Mouse (Mus musculus) layer of hippocampus, postnatal 36 days (tissue): ENCODE results near the gene Rnf145. TPM values are rescaled to one million over a fixed set of nuclear protein-coding genes. Genes with fewer than 3 reads are reported as not detected.
A peak's percentile ranks its signal among the peaks of the same experiment; 100 is the strongest.

ENCODE experiments used
- DNase-seq, 2 experiments: peaks; one replicate each; pipeline ENCODE4 v3.0.0; 2022
- total RNA-seq, 2 experiments: library from RNA; stranded (reverse); gene quantifications; 2 replicates each; pipeline ENCODE4 v1.2.3; 2021

Gene Rnf145
- total RNA-seq, 2 experiments from 2014 or later, result 98.8 to 105 TPM

GRCm38 (mm10) chr11:44510371-44510770 is 8.4 kb upstream of the Rnf145 start:
- peak; percentile 39 to 50 for DNase-seq

DNA sequence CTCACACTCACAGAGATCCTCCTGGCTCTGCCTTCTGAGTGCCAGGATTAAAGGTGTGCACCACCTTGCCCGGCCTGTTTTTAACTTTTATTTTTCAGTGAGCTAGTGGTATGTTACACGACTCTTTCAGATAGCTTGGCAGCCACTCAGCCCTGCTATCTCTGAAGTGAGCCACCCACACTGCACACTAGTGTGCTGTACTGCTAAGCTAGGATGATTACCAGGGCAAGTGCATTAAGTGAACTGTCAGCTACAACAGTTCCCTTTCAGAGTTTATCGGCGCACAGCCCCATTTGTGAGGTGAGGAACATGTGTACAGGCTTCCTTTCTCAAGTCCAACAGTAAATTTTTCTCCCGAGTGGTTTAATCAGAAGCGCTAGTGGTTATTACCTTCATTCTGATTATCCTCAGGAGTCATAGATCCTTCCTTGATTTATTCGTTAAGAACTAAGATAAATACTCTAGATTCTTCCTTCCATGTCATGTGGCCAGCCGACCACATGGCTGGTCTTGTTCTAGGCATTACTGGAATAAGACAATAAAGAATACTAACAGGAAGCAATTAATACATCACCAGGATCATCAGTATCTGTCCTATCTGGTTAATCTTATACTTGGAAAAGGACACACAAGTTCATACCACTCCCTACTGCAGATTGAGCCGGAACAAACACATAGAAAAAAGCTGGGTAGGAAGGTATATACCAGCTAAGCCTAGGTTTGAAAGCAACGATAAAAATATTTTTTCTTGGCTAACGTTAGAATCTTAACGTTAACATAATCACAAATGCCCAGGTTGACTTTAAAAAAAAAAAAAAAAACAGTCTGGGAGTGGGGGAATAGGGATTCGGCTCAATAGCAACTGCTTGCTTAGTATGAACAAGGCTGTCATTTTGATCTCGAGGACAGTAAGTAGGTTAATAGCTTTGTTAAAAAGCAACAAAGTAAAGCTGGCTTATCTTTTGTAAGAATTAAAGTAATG is 6.4 kb upstream of the Rnf145 start:
- peak in 1 of 2 experiments; percentile 20 for DNase-seq

DNA sequence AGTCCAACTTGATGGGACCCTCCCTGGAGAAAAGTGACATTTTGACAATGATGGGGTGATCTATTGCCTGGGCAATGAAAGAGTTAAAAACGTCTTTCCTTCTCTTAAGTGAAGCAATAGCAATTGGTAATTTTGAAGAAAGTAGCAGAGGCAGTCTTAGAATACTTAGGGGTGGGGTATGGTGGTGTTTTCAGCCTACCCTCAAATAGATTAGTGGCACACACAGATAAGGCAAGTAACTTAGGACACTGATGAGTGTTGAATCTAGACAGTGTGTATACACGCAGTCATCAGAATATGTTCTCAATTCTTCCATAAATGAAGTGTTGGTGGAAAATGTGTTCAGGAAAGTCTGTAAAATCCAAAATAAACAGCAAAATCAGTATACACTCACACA is 5.7 kb upstream of the Rnf145 start:
- no peak for DNase-seq

DNA sequence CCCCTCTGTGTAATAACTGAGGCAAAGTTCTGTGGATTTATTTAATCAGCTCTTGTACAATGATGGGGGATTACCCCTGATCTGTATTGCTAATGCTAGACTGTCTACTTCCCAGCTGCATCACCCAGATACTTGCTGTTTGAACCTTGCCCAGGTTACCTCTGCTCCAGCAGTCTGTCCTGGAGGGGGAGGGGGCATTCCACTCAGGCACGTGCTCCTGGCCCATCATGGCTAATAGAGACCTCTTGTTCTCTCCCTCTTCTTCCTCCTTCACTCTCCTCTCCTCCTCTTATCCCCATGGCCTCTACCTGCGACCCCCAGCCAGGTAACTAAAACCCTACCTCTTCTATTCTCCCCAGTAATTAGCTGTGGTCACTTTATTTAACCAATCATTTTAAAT is 4.1 kb upstream of the Rnf145 start:
- DNase-seq, result no peak

DNA sequence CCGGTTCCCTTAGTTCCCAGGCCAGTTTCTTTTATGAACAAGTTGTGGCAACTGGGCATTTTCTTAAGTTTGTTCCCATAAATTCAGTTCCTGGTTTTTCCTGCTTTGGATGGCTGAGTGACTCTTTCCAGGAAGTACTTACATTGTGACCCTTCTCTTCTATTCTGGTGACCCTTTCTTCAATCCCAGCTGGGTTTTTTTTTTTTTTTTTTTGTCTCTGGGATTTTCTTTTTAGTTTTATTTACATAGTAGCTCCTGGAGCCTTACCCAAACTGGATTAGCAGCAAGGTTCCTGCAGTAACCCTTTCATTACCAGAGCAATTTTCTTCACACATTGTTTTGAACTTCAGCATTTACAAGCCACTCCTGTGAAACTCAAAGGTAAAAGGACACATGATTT is 2.4 kb upstream of the Rnf145 start:
- no peak for DNase-seq

- DNase-seq, result no peak
Observed at GRCm38 (mm10) chr11:44517561-44518280, 1.0 kb upstream of the Rnf145 start.

DNA sequence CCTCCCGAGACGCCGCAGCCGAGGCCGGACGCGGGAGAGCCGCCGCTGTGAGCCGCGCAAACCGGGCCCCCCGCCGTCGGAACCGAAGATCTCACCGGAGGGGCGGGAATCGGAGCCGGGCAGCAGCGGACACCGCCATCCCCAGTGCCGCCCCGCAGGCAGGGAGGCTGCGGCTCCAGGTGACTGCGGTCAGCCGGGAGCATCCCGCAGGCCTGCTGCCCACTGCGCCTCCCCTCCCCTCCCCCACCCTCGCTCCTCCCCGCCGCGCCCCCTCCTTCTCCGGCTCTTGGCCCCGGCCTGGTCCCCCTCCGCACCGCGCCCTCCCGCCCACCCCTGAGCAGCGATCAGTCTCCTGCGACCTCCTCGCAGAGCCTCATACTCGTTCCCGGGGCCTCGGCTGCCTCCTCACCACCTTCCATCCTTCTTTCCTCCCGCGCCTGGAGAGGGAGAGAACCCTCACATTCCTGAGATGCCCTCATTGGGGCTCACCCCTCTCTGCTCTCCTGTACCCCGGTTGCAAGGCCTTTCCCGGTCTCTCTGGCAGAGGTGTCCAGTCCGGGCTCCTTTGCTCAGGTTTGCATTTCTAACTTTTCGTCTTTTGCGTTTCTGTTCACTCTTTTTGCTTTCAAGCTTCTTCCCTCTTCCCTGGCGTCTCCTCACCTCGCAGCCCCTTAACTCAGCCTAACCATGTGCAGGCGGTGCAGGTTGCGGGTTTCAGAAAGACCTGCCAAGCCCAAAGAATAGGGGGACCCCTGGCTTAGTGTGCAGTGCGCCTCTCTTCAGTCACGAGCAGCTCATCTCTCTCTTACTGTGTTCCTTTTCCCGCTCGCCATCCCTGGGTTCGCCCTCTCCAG is 559 bp downstream of the Rnf145 start:
- DNase-seq, result peak; percentile 29 to 48

GRCm38 (mm10) chr11:44519950-44520761 is 1.4 kb downstream of the Rnf145 start:
- peak; percentile 31 to 52 for DNase-seq

GRCm38 (mm10) chr11:44522594-44522993 is 3.8 kb downstream of the Rnf145 start:
- no peak for DNase-seq

DNA sequence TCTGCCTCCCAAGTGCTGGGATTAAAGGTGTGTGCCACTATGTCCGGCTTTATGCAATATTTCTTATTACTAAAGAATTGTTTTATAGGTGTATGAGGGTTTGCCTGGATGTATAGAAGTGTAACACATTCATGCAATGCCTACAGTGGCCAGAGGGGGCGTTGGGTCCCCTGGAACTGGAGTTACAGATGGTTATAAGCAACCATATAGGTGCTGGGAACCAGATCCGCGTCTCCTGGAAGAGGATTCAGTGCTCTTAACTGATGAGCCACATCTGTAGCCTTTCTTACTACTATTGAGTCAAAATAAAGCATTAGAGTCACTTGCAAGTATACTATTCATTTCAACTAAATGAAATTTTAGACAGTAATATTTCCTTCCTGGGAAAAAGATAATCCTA is 7.0 kb downstream of the Rnf145 start:
- DNase-seq, result no peak

- no peak for DNase-seq
Observed at GRCm38 (mm10) chr11:44526654-44527263, 8.0 kb downstream of the Rnf145 start.

GRCm38 (mm10) chr11:44528560-44529199 is 9.9 kb downstream of the Rnf145 start:
- DNase-seq, result no peak

DNA sequence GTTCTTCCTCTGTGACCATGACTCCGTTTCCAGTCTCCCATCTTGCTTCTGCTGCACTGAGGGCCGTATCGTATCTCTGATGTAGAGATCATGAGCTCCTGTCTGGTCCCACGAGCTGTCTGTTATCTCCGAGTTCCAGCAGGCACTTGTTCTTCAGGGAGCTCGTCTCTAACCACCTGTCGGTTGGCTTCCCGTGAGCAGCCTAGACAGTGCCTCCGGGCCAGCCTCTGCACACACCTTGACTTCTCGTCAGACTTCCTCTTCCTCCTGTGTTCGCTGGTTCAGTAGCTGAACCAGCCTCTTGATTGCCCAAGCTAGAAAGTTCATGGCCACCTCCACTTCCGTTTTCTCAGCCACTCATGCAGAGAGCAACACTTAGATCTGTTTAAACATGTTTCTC is 10.4 kb downstream of the Rnf145 start:
- no peak for DNase-seq

GRCm38 (mm10) chr11:44529716-44530115 is 11.0 kb downstream of the Rnf145 start:
- DNase-seq, result no peak

GRCm38 (mm10) chr11:44530382-44530781 is 11.6 kb downstream of the Rnf145 start:
- DNase-seq, result no peak

DNA sequence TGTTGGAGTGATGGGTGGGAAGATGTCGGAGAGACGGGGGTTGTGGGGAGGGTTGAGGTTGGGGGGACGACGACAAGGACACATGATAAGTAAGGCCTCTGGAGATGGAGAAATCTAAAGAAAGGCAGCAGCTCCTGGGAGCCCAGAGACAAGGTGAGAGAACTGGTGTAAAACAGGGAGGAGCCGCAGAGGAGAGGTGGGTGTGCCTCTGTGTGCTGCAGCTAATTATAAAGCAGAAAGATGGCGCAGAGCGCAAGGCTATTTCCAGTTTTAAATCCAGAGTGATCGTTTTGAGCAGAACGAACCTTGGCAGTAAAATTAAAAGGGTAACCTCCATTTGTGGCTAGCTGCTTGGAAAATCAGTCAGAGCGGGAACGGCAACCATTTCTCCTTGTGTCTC is 12.1 kb downstream of the Rnf145 start:
- no peak for DNase-seq

GRCm38 (mm10) chr11:44531617-44532016 is 12.9 kb downstream of the Rnf145 start:
- DNase-seq, result no peak

- no peak for DNase-seq
Observed at GRCm38 (mm10) chr11:44532846-44533781, 14.3 kb downstream of the Rnf145 start.

DNA sequence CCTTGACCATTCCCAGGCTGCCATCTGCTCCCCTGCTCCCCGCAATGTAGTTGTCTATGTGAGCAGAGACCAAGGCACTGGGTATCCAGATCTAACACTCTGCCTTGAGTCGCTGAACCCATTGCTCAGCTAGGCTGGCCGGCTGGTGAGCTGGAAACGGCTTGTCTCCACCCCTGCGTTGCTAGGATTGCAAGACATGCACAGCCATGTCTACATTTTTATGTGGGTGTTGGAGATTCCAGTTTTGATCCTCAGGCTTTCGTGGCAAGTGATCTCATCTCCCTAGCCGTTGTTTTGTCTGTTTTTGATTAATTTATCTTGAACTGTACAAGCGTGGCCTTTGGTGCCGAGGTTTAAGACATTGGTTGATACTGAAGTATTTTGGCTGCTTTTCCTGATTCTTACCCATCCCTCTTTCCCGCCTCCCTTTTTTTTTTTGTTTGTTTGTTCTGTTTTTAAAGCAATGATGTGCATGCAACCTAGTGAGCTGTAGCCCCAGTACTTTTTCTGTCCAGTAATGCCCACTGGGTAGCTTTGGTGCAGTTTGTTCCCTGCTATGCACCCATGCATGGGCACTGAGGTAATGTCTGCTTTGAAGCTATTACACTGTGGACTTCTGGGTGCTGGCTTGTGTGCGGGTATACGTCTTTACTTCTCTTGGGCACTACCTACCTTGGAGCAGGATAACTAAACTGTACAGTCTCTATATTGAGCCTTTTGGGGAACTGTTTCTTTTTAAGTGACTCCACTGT is 16.4 kb downstream of the Rnf145 start:
- no peak for DNase-seq
